Mouse (Mus musculus) bone marrow macrophage, adult 2 months (primary cell): ENCODE measurements at regions not wholly inside any gene's neighbourhood (a gene's known extent, or its start where the extent isn't known, plus 50 kb on each side); places are given as distances from the start of the nearest gene placed in this dataset.

Source experiments
- H3K27ac ChIP-seq: 2 replicates; pipeline ENCODE4 v1.5.1; 2012; ENCODE audit warnings: low read depth, low read length; ENCODE audit not compliant: insufficient read depth
- H3K4me1 ChIP-seq: 2 replicates; pipeline ENCODE4 v1.6.1; 2012; ENCODE audit warnings: low read length; ENCODE audit not compliant: control insufficient read depth, insufficient read depth
- H3K4me3 ChIP-seq: 2 replicates; pipeline ENCODE4 v1.5.1; 2012; ENCODE audit warnings: mild to moderate bottlenecking, low read length, moderate library complexity; ENCODE audit not compliant: insufficient read depth
- CTCF ChIP-seq: IDR thresholded peaks from 2 replicates; pipeline ENCODE4 v1.5.1; 2012; ENCODE audit warnings: low read depth, mild to moderate bottlenecking, low read length, moderate library complexity
- POLR2A ChIP-seq: IDR thresholded peaks from 2 replicates; pipeline ENCODE4 v1.6.1; 2012; ENCODE audit warnings: mild to moderate bottlenecking, low read depth, low read length, borderline replicate concordance

DNA sequence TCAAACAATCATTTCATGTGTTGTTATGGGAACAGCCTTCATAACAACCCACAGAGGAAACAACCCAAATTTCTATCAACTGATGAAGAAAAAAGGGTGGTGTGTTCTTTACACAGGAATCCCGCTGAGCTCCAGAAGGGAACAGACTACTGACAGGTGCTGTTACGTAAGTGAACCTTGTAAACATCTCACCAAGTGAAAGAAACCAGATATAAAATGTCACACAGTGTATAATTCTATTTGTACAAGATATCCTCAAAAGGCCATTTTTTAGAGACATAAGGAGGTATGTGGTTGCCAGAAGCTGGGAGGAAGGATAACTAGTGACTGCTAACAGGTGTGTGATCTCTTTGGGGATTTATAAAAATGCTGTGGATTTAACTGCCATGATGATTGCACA, 119.9 kb downstream of the Plod2 start:
- Histone ChIP-seq H3K27ac (no peak overlapping the region), H3K4me3 (no peak overlapping the region), H3K4me1 (no peaks in the 10 kb centered on the region)
- TF ChIP-seq POLR2A = no peak
- no peak for TF ChIP-seq CTCF

DNA sequence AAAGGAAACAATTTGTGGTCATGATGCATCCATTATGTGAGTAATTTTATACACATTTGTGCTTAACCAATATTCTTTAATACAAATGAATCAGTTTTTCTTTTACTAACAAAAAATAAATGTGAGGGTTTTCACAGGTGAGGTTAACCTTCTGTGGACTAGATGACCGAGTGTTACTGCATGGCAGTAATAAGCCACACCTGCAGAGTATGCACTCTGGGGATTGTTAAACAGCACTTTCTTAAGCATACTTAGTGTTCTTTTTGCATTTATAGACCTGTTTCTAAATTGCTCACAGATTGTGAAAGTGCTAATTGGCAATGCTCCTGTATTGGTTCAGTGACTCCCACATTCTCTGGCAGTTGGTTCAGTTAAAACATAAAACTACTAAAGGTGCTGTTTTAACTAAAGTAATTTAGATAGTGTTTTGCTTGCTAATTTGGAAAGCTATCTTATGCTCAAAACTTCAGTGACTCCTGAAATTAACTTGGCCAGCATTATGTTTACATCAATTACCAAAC, 125.4 kb downstream of the Plod2 start:
- no peak overlapping the region for H3K27ac ChIP-seq
- no peak for TF ChIP-seq CTCF
- TF ChIP-seq POLR2A = no peak
- H3K4me1 ChIP-seq = no peaks in the 10 kb centered on the region
- no peak overlapping the region for H3K4me3 ChIP-seq

DNA sequence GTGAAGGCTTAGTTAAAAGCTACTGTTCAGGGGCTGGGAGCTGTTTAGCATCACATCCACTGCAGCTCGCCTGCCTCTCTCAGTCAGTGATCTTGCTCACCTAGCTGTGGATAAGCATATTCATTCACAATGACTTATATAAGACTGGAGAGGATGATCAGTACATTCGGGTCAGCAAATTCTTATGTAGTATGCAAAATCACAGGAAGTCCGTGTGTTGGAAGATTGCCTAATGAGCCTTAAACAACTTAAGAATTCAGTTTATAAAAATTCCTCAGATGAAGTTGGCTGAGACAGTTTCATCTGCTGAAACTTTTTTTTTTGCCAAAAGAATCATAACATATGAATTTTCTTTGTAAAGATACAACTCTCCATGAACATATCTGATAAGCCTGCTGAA, 129.9 kb downstream of the Plod2 start:
- no peak for TF ChIP-seq POLR2A
- no peak for TF ChIP-seq CTCF
- Histone ChIP-seq H3K27ac (no peak overlapping the region), H3K4me1 (no peaks in the 10 kb centered on the region), H3K4me3 (no peak overlapping the region)

DNA sequence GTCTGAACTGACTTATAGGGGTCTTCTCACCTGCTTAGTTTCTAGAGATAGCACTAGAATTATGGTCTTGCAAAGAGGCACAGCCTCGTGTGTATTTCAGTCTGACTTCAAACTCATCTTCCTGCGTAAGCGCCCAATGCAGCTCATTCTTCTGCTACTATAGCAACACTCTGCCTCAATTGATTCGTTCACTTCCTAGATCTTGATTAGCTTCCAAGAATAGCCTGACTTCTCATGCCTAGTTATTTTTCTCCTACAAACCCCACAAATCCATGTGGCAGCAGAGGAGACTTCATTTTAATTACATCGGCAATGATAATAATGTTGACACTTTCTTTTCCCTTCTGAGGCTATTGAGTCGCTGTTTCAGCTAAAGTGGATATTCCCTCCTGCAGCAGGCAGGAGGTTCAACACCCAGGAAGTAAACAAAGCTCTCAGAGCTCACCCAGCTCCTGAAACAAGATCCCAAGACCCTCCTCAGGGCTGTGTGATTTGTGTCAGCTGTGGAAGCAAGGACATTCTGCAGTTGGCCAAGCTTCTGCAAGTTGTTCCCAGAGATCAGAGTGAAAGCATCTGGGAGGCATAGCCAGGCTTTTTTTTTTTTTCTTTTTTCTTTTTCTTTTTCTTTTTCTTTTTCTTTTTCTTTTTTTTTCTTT, 152.5 kb downstream of the Plod2 start:
- Histone ChIP-seq H3K4me3 (no peak overlapping the region), H3K4me1 (no peaks in the 10 kb centered on the region), H3K27ac (no peak overlapping the region)
- TF ChIP-seq POLR2A = no peak
- TF ChIP-seq CTCF = no peak

DNA sequence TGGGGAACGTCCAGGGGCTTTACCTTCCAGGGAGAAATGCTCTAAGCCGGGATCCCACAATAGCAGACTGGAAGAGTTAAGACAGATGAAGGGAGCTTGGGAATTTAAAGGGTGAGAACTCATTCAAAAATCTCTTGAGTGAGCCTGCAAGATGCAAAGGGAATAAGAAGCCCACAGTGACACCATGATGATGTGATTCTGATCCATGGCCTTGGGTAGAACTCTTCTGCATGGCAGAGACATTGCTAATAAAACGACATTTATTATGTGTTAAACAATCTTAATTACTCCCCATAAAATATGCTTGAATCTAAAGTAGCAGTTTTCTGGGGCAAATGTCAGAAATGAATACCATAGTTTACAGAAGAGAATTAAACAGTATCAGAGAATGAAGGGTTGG, 155.9 kb downstream of the Plod2 start:
- TF ChIP-seq CTCF = no peak
- no peak for TF ChIP-seq POLR2A
- H3K4me3 ChIP-seq = no peak overlapping the region
- H3K4me1 ChIP-seq = no peaks in the 10 kb centered on the region
- H3K27ac ChIP-seq = no peak overlapping the region

DNA sequence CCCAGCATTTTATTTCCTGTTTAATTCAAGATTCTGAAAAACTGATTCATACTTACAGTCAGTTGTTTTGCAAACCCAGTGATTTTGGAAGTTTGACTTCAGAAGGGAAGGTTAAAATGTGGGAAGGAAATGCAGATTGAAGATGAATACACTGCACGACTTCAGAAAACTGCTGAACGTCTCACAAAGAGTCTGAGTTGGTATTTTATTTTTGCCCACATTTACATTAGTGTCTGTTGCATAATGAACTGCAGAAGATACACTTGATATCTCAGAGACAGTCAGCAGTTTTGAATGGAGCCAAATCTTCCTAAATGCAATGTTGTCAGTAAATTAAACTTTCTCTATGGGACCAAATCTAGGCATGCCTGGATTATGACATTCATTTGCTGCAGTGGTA, 162.7 kb downstream of the Plod2 start:
- TF ChIP-seq POLR2A (no peak), CTCF (no peak)
- Histone ChIP-seq H3K4me1 (no peaks in the 10 kb centered on the region), H3K4me3 (no peak overlapping the region), H3K27ac (no peak overlapping the region)

DNA sequence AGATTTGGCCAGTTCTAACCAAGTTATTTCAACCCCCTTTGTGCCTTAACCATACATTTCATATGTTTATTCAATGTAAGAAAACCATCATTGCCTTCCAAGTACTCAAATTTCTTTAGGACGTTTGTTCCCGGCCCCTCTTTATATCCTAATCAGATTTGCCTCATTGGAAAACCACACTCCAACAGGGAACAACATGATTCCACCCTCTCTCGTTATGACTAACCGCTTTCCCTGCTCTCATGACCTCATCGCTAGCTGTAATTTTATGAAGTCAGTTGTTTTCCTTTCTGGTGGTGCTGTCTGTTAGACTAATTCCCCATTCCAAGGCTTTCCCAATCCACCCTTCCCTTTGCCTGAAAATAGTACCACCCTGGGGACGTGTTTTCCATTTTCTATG, 165.0 kb downstream of the Plod2 start:
- no peaks in the 10 kb centered on the region for H3K4me1 ChIP-seq

DNA sequence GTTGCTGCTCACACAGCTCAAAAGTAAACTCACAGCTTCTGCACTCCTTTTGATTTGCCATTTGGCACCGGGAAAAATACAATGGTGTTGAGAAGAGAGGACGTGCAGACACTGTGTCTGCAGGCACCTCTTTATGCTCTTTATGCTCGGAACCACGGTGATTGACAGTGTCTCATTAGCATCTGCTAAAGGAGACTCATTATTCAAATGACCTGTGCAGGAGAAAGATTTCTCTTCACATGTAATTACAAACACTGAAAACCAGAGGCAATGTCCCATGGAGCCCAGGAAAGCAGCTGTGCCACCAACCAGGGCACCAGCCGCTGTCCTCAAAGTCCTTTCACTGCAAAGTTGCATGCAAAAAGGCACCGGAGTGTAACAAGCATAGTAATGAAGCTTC, 175.2 kb downstream of the Plod2 start:
- TF ChIP-seq CTCF = no peak
- no peak for TF ChIP-seq POLR2A
- Histone ChIP-seq H3K27ac (no peak overlapping the region), H3K4me3 (no peak overlapping the region)

More for the DNA sequence above, 165.0 kb downstream of the Plod2 start:
- H3K27ac ChIP-seq = no peak overlapping the region
- no peak overlapping the region for H3K4me3 ChIP-seq
- TF ChIP-seq POLR2A = no peak
- no peak for TF ChIP-seq CTCF

DNA sequence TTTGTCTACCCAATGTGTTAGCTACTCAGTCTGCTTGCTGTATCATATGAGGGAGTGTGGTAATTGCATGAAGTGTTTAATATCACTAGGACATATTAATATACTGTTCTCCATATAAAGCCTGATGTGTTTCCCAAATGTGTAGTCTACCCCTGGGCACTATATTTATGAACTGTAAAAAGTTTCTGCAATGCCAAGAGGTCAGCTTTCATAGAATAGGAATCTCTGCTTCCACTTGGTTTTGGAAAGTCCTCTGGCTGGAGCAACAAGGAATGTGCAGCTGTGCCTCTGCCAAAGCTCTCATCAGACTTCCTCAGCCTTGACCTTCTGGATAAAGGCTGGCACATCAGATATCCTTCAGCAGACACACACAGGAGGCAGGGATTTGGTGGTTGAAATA, 176.3 kb downstream of the Plod2 start:
- no peak overlapping the region for H3K27ac ChIP-seq
- TF ChIP-seq CTCF (no peak), POLR2A (no peak)
- H3K4me3 ChIP-seq = no peak overlapping the region
- no peaks in the 10 kb centered on the region for H3K4me1 ChIP-seq

More for the DNA sequence above, 175.2 kb downstream of the Plod2 start:
- no peaks in the 10 kb centered on the region for H3K4me1 ChIP-seq

DNA sequence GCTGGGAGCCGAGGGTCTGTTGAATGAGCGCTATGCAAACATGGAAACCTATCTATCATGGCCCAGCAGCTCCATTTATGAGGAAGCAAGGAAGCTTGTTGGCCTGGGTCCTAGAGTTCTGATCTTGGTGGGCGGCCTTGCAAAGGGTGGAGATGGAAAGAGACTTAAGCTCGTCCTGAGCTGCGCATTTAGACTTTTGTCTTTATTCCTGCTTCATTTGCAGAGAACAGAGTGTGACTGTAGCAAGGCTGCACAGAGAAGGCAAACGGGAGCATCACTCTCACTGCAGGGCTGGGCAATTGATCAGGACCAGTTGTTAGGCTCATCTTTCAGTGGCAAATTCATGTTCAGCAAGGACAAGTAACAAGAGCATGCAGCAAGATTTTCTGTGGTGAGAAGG, 177.2 kb downstream of the Plod2 start:
- Histone ChIP-seq H3K4me1 (no peaks in the 10 kb centered on the region), H3K27ac (no peak overlapping the region), H3K4me3 (no peak overlapping the region)
- TF ChIP-seq POLR2A = no peak
- no peak for TF ChIP-seq CTCF
